Mouse (Mus musculus) brain, embryonic 14.5 days (tissue): ENCODE results near the gene Lrrtm4. TPM values are rescaled to one million over a fixed set of nuclear protein-coding genes. Genes with fewer than 3 reads are reported as not detected.
A peak's percentile ranks its signal among the peaks of the same experiment; 100 is the strongest.

Experiments used
- DNase-seq: peaks from one replicate; pipeline ENCODE4 v3.0.0-alpha.2; 2011; ENCODE audit warnings: low read depth
- CTCF ChIP-seq: fragments of 200-500 bp; IDR thresholded peaks from 2 replicates; pipeline ENCODE4 v1.5.1; 2012; ENCODE audit warnings: inconsistent platforms, mild to moderate bottlenecking, moderate library complexity, borderline replicate concordance; ENCODE audit not compliant: insufficient read depth, insufficient read length; ENCODE audit errors: extremely low read depth
- POLR2A ChIP-seq: fragments of 200-500 bp; IDR thresholded peaks from 2 replicates; pipeline ENCODE4 v1.6.1; 2012; ENCODE audit warnings: mild to moderate bottlenecking, inconsistent platforms, borderline replicate concordance; ENCODE audit not compliant: poor library complexity, insufficient read depth, insufficient read length, severe bottlenecking; ENCODE audit errors: extremely low read depth
- polyA plus RNA-seq: library from polyadenylated mRNA; depleted of rRNA; stranded (reverse); fragments of >200 nt; gene quantifications from 2 replicates; pipeline ENCODE4 v1.2.3, GENCODE M21; 2012

Gene Lrrtm4
- polyA plus RNA-seq, 1 experiment, result 11.7 TPM

GRCm38 (mm10) chr6:80182353-80182752, 163.7 kb downstream of the Lrrtm4 start:
- no peak for DNase-seq
- TF ChIP-seq CTCF (no peak), POLR2A (no peak)

- TF ChIP-seq CTCF (no peak), POLR2A (no peak)
- DNase-seq, result peak; percentile 59
These were observed 166.9 kb downstream of the Lrrtm4 start for GRCm38 (mm10) chr6:80185489-80186113.

DNA sequence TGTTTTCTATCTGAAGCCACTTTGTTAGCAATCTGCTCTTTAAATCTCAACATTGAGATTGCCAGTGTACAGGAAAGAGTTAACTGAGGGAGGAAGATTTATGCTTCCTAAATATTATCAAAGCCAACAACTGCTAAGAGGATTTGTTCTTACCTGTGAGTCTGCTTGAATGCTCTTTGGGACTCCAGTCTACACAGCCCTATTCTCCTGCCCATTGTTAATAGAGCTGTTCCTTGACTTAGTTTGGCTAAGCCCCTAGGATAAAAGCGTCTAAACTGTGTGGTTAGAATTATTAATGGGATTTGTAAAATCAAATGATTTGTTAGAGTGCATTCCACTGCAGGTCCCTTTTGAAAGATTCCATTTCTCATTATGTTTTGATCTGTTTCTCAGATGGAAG, 168.1 kb downstream of the Lrrtm4 start:
- no peak for TF ChIP-seq POLR2A
- DNase-seq, result no peak

DNA sequence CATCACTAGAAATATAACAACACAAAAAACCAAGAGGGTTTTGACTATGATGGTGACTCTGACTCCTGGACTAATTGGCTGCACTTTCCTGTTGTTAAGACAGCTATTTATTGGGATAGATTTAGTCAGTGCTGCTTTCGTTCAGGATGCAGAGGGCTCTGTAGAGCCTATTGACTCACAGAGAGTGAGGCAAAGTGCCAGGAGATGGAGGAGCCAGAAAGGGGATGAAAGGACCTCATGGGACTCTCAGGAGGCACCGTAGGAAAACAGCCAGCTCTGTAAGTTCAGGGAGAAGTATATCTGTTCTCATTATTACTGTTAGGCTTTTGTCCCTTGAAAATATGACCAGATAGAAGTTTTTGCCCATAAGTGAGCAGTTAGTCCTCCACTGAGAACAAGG, 190.8 kb downstream of the Lrrtm4 start:
- peak; percentile 79 for DNase-seq
- TF ChIP-seq CTCF (no peak), POLR2A (no peak)

DNA sequence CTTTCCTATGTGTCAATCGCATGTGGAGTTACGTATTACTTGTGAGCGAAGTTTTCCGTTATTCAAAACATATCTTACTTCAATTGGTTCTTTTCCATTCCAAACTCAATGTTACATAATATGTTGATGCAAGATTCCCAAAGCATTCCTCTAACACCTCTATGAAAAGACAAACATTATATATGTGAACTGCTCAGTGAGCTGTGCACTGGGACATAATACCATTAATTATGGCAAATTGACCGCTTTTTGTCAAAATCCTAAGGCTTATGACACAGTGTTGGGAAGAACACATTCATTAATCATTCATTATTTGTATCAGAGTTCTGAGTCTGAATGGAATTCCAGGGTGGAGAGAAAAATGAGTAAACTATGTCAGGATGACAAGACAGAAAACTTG, 191.6 kb downstream of the Lrrtm4 start:
- no peak for TF ChIP-seq CTCF
- TF ChIP-seq POLR2A, result no peak
- DNase-seq, result peak; percentile 36

- TF ChIP-seq CTCF, result no peak
- TF ChIP-seq POLR2A, result no peak
These were observed 242.9 kb downstream of the Lrrtm4 start for GRCm38 (mm10) chr6:80261595-80261994.

DNA sequence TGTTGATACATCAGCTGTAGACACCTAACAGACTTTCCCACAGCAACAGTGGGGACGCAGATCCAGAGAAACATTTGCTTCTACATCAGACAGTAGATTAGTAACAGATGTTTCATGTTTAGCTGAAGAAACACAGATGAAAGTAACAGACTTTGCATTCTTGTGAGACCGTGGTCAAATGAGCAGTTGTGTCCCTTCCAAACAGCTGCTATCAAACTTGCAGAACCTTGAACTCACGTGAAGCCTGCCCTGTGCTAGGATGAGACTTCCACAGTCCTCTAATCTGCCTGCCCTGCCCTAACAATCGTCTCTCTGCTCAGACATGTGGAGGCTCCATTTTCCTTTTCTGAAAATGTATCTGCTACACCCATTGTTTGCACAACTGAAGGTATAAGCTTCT, 245.3 kb downstream of the Lrrtm4 start:
- DNase-seq, result no peak

More at GRCm38 (mm10) chr6:80261595-80261994, 242.9 kb downstream of the Lrrtm4 start:
- DNase-seq, result no peak

GRCm38 (mm10) chr6:80264584-80264983, 245.9 kb downstream of the Lrrtm4 start:
- TF ChIP-seq CTCF (no peak), POLR2A (no peak)
- no peak for DNase-seq

More for the DNA sequence above, 245.3 kb downstream of the Lrrtm4 start:
- no peak for TF ChIP-seq CTCF
- TF ChIP-seq POLR2A, result no peak

DNA sequence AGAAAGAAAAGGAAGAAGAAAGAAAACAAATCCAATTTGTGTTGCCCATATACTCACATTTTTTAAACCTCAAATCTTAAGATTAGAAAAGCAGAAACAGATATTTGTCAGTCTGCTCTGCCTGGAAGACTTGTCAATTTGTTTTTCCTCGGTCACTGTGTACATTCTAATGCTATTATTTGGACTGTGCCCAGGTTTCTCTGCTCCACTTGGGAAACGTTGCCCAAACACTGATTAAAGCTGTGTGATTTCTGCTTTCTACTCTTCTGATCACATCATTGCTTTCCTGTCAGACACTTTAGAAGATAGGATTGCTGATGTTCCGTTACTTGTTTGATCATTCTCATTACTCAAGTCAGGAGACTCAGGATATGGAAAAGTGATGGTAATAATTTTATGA, 247.1 kb downstream of the Lrrtm4 start:
- TF ChIP-seq CTCF, result no peak
- no peak for TF ChIP-seq POLR2A
- no peak for DNase-seq

- TF ChIP-seq POLR2A, result no peak
- TF ChIP-seq CTCF, result peak; percentile 10; the same call in 1 of the 2 replicates
- DNase-seq, result peak; percentile 28
These were observed 268.3 kb downstream of the Lrrtm4 start for GRCm38 (mm10) chr6:80286968-80287367.

DNA sequence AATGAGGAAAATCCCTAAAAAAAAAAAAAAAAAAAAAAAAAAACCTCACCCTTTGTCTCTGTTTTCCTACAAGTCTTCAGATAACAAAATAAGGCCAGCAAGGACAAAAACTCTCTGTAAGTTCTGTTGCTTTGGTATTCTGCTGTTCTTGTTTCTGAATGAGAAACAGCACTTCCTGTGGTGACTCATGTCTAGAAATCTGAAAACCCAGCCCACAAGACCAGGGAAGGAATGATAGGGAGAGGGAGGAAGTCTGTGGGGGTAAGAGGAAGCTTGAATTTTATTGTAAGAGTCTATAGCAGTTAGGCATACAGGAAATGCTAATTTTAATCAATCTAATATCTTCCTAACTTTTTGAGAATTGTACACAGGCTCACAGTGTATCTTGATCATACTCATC, 283.2 kb downstream of the Lrrtm4 start:
- TF ChIP-seq POLR2A (no peak), CTCF (no peak)
- no peak for DNase-seq

- no peak for TF ChIP-seq POLR2A
- TF ChIP-seq CTCF, result no peak
These were observed 284.9 kb downstream of the Lrrtm4 start for GRCm38 (mm10) chr6:80303568-80303967.

DNA sequence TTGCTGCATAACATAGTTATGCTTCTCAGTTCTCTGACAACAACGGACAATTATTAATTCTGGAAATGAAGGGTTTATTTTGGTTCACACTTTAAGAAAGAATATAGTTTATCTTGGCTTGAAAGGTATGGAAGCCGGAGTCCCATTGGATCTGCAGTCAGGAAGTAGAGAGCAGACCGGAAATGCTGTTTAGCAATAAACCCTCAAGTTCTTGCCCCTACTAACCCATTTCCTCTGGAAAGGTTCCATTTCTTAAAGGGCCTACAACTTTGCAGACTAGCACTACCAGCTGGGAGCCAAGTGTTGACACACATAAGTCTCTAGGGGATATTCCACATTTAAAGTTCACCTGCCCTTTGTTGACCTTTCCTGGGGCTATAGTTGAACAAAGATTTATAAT, 309.7 kb downstream of the Lrrtm4 start:
- TF ChIP-seq CTCF (no peak), POLR2A (no peak)
- no peak for DNase-seq

More at GRCm38 (mm10) chr6:80303568-80303967, 284.9 kb downstream of the Lrrtm4 start:
- no peak for DNase-seq

GRCm38 (mm10) chr6:80331751-80332150, 313.1 kb downstream of the Lrrtm4 start:
- TF ChIP-seq POLR2A, result no peak
- no peak for TF ChIP-seq CTCF
- no peak for DNase-seq
